Mouse (Mus musculus) CD8-positive naive resting alpha-beta T cell, adult 2 months (primary cell): Measurements from ENCODE around the gene Slc9a3r1.

Source experiments
- DNase-seq, 2 experiments: peaks; one replicate each; pipeline ENCODE4 v3.0.0; 2022; ENCODE audit warnings: low read depth in 2 of 2, low spot score in 2 of 2

Gene Slc9a3r1

DNA sequence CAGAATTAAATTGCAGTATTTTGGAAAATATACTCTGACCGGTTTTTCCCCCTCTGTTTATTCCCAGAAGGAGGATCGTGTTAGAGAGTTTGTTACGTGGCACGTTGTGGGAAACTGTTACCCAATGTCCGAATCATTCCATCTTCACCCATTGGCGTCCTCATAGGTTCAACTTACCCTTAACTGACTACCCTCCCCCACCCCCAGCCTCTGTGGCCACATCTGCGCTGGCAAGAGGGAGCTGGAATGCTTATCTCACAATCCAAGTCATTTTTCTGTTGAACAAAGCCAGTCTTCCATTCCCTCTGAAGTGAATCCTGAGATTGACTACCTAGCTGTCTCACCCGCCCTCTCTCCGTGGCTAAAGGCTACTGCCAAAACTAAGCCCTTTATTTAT, 938 bp upstream of the Slc9a3r1 start:
- no peak for DNase-seq

DNA sequence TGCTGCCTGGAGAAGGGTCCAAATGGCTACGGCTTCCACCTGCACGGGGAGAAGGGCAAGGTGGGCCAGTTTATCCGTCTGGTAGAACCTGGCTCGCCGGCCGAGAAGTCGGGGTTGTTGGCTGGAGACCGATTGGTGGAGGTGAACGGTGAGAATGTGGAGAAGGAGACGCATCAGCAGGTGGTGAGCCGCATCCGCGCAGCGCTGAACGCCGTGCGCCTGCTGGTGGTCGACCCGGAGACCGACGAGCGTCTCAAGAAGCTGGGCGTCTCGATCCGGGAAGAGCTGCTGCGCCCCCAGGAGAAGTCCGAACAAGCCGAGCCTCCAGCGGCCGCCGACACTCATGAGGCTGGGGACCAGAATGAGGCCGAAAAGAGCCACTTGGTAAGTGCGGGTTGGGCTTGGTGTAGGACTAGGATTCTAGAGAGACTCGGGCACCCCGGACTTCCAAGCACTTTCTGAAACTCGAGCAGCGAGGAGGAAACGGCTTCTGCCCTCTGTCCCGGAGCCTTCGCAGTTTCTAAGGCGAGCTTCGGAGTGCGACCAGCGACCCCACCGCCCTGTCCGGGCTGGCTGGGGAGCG, 518 bp downstream of the Slc9a3r1 start:
- DNase-seq: peak; percentile 64 to 71

DNA sequence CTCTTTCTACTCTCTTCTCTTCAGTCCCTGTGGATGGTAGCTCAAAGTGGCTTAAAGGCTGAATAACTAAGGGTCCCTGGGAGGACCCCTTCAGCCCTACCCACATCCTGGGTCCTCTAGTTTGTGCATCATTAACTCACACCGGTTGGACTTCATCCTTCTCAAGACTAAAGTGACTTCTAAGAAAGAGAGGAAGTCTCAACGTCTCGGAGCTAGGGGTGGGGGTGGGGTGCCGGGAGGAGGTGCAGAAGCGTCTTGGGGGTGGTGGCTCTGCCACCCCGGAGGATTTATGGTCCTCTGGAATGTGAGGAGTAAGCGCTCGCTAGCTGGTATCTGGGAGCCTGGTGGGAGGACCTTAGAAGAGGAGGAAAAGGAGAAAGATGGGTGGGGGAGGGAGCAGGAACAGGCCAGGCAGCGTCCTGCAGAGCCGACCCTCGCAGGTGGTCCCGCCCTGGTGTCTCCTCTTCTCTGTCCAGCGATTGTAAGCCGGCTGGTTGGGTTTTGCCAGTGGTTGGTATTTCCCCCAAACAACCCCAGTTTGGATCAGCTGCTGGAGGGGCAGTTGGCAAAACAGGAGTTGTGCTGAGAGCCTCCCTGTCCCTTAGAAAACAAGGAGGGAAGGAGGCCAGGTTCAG, 1.3 kb downstream of the Slc9a3r1 start:
- no peak for DNase-seq

DNA sequence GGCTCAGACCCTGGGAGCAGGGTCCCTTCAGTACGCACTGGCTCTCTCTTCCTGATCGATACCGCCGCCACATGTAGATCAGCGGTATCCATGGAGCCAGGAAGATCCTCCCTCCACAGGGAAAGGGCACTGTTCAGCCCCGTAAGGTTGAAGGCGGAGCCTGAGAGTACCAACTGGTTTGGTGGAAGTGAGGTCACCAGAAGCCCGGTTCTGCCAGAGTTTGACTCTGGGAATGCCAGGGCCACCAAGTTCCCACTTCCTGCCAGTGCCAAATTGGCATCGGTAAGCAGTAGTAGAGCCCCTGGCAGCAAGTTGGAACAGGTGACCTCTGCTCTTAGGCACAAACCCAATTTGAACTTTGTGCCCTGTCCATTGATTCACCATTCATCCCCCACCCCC, 1.8 kb downstream of the Slc9a3r1 start:
- DNase-seq: no peak

DNA sequence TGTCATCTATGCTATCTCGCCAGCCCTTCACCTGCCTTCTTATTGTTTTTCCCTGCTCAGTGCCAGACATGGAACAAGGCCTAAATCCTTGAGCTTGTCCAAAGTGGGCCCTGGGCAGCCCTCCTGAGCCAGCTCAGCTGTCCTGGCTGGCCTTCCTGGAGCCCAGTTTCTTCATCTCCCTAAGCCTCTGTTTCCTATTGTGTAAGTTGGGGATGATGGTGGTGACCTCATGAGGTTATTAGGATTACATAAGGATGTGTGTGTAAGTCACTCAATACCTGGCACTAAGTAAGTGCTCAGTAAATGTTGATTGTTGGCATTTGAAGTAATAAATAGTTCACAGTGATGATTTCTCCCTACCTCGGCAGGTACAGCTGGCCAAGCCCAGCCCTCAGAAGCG, 3.6 kb downstream of the Slc9a3r1 start:
- no peak for DNase-seq

DNA sequence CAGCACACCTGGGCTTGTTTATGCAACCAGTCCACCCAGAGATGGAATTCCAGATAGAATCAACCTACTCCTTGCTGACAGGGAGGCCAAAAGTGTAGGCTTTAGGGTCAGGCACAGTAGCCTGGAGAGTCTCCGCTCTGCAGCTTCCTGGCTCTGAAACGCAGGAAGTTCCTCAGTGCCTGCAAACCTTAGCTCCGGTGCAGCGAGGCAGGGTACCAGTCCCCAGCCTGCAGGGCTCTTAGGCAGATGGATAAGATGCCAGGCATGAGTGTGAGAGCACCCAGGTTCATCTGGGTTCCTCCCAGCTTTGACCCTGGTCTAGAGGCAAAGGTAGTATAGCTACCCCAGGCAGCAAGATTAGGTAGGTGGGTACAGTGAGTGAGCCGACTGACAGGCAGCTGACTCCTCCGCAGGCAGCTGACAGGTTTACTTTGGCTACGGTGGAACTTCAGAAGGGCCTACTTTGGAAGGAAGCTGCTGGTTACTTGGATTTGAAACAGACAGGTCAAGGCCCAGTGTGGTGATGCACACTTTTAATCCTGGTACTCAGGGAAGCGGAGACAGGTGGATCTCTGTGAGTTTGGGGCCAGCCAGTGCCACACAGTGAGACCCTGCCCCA, 4.6 kb downstream of the Slc9a3r1 start:
- DNase-seq: no peak

DNA sequence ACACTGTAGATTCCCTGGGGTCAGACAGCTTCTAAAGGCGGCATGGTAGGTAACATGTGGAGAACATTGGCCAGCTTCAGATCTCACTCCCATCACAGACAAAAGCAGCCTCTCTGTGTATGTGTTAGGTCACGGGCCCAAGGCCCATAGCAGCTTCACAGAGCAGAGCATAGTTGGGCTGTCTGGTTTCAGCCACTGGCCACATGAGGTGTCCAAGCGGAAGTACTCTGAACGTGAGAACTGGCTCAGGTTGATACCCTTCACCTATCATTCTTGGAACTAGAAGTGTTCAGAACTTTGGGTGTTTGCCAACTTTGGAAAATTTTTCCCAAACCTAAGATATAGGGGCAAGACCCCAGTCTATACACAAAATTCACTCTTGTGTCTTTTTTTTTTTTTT, 6.3 kb downstream of the Slc9a3r1 start:
- no peak for DNase-seq

DNA sequence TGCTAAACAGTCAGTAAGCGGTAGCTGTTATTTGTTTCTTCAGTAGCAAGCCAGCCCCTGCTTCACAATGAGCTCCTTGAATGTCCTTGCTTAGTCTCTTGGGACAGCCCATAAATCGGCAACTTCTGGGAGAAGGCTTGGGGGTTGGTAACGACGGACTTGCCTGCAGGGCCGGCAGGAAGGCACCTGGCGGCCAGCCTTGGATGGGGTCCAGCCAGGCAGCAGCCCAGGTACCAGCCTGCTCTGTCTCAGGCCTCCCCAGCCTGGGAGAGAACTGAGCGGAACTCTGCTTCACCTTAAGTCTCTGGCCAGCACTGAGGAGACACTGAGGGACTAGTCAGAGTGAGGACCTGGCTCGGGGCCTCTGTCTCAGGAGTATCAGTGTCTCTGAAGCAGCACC, 8.0 kb downstream of the Slc9a3r1 start:
- DNase-seq: no peak

DNA sequence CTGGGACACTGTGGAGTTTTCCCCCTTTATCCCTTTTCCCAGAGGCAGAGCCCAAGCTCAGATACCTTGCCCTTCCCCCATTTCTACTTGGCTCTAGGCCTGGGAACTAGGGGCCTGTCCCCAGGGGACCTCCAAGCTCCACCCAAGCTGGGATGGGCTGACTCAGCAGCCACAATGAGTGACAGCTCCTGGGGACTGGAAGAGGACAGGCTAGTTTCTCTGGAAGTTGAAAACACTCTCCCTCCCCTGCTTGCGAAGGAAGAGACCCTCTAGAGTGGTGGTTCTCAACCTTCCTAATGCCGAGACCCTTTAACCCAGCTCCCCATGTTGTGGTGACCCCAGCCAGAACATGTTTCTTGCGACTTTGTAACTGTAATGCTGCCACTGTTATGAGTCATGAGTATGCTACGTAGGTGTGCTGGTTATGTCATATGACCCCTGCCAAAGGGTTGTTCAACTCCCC, 9.7 kb downstream of the Slc9a3r1 start:
- DNase-seq: no peak

DNA sequence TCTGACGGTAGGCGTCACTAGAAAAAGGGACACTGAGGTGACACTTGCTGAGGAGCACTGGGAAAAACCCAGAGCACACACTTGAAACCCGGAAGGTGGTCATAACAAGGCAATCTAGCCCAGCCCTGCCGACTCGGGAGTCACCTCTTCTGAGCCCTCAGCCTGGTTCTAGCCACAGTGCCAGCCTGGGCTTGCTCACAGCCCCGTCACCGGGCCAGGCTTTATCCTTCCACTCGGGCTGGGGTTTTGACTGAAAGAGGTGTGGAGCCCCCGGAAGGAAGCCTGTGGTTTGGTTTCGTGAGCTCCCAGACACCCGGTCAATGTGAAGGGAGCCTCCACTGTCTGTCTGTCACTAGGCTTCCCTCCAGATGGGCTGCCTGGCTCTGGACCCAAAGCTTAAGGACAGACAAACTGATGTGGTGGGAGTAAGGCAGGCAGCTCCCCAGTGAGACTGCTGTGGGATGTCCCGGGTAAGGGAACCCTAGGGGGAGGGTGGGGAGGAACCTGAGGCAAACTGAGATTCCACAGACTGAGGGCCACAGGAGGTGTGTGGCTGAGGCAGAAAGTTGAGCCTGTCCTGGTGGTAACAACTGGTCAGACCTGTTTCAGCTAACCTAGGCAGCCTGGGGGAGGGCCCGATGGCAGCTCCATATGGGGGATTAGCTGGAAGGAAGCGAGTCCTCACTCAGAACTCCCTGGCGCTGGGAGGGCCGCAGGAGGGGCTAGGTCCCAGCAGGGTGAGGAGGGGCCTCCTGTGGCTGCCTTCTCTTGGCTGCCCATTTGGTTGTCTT, 10.6 kb downstream of the Slc9a3r1 start:
- DNase-seq: peak; percentile 60 to 62

DNA sequence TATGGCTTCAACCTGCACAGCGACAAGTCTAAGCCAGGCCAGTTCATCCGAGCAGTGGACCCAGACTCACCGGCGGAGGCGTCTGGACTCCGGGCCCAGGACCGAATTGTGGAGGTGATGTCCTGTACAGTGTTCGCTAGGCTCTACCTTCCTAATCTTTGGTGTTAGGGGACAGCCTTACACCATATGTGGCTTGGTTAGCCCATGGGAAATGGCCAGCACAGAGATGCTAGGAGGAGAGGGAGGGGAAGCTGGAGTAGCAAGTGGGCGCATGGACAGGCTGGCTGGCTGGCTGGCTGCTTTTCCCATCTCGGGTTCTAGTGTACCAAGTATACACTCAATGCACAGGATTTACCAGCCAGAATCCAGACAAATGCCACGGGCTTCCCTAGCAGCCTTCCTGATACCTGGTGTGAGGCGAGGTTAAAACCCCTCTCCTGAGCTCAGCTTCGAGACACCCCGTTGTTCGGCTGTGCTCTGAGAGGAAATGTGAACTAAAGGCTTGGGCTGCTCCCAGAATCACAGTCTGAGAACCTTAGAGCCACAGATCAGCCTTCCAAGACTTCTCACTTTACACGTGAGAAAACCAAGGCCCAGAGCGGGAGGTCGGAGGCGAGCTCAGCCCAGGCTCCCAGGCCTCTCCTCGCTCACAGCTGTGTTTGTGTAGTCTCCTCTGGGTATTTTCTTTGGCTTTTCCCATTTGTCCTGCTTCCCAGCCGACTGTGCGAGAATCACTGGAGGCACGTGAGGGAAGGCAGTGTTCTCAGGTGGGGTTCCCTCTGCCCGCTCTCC, 13.5 kb downstream of the Slc9a3r1 start:
- DNase-seq: no peak

DNA sequence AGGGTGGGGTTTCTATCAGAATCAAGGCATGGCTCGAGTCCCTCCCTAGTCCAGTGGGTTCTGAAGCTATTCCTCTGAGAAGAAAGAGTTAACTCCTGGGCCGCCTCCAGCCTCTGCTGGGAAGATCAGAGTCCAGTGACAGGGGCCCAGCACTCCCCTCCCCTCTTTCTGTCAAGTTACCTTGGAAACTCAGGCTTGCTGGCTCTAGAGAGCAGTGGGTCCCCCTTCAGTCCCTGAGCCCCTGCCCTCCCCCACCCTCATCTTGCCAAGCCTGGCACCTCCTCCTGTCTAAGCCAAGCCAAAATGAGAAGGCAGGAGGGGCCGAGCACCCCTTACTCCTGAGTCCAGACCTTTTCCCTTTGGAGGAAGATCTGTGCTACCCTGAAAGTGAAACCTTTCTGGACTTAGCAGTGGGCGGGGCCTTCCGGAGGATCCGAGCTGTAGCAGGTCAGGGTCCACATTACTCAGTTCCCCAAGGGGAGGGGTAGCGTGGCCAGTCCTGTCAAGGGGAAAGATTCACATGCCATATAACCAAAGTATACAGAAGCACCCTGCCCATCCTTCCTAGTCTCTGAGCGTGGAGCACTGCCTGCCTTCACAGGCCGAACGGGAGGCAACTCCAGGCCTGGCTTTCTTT, 14.5 kb downstream of the Slc9a3r1 start:
- DNase-seq: no peak

DNA sequence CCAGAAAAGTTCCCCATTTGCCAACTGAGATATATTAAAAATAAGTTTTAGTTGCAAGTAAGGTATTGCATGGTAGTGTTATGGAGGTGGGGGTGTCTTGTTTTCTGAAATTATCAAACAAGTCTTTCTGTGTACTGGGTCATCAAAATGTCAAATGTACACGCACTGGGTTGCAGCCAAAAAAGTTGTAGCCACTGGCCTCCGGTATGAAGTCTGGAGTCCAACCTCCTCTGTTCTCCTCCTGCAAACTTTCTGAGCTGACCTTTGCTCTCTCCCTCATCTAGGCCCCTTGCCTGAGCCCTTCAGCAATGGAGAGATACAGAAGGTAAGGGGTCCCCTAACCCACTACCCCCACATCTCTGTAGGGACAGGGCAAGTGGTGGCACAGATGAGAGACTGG, 15.6 kb downstream of the Slc9a3r1 start:
- no peak for DNase-seq

DNA sequence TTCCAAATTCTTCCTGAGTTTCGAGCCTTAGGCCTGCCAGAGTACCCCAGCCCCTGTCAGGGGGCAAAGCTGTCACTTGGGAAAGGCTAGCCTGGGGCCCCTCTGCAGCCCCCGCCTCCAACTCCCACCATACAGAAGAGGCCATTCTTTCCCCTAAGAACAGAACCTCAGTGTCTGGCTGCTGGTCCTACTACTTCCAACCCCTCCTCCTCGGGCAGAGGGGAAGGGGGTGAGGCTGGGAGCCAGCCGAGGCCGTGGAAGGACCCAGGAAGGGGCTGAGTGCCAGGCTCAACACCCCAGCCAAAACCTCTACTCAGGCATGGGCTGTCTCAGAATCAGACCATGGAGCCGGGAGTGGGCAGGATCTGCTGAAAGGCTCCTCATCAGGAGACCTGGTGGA, 16.1 kb downstream of the Slc9a3r1 start:
- DNase-seq: no peak

DNA sequence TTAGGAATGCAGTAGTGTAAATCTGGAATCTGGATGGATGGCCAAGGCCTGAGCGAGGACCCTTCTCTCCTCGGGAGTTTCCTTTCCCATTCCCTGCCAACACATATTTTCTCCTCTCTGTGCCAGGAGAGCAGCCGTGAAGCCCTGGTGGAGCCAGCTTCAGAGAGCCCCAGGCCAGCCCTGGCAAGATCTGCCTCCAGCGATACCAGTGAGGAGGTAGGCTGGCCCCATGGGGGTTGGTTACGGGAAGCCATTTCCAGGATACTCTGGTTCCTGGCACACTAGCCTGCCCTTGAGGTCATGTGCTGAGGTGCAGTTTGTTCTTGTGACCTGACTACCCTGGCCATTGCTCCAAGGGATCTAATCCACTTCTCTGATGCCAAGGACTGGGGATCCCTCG, 16.7 kb downstream of the Slc9a3r1 start:
- DNase-seq: no peak

DNA sequence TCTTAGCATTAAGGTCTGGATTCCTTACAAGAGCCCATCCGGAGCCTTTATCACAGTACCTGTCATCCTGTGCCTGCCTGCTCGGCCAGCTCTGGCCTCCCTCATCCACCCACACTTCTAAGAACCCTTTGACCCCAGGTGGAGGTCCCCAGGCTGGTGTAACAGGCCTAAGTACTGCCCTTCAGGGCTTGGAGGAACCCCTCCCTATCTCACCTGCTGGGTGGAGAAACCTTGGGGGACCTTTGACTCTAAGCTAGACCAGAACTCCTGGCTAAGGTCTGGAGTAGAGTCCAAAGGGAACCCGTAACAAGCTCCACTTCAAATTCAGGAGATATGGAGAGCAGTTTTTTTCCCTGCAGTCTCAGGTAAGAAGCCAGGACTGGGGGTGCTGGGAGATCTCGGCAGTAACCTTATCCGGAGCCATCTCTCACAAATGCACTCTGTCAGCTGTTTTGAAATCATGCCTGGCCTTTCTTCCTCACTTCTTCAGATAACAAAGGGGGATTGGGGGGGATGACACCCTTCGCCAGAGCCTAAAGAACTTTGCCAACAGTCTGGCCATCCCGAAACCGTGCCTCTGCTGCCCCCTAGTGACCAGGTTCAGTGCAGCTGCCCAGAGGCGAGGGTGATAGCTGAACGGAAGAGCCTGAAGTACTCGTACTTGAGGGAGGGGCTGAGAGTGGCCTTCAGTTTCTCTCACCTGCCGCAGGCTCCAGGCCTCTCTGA, 18.9 kb downstream of the Slc9a3r1 start:
- DNase-seq: peak; percentile 89 to 95

DNA sequence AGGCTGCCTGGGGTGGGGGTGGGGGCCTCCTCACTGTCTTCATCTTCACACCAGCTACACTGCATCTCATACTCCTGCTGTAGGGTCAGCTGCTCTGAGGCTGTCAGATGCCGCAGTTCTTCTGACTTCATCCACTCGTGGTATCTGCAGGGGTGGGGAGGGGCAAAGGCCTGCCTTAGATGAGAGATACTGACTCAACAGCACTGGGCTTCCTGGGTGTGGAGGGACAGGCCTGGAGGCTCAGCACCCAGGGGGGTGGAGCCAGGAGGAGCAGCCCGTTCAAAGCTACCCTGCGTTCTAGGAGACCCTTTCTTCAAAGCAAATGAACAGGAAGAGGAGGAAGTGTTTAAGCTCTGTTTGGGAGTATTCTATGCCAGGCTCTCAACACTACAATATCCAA, 21.8 kb downstream of the Slc9a3r1 start:
- no peak for DNase-seq

DNA sequence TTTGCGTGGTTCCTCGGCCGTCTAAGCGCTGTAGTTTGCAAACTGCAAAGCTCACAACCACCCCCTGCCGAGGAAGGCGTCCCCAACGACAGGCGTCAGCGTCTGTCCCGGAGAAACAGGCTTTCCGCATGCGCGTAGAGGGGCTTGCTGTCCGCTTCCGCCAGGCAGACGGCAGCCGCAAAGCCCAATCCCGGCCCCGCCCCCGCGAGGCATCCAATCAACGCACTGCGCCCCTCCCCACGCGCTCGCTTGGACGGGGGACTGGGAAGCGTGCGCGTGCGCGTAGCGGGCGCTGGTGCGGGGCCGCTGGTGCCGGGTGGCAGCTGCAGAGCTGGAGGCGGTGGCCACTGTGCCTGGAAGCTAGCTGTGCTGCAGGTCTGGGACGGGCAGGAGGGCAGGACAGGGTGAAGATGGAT, 24.1 kb downstream of the Slc9a3r1 start, which contains the start of gene Tmem104:
TSS of gene Tmem104 (plus strand) at position 264 of the 416 bp plus-strand sequence.
- peak; percentile 98 for DNase-seq

DNA sequence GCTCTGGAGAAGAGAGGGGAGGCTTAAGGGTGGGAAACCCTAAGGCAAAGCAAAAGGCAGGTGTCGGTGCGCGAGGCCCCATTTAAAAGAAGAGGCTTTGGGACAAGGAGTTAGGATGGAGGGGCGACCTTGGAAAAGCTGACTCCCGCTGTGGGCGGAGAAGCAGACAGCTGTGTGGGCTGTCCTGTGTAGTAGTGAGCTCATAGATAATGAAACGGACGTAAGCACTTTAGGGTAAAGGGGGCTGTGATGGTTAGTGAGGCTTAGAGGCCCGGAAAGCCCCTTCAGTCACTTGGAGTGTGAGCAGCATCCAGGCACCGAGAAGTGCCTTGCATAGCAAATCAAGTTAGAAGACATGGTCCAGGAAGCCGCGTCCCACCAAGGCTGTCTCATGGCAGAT, 24.6 kb downstream of the Slc9a3r1 start, which contains the start of gene Nat9:
TSS of gene Nat9 (minus strand) at position 167 of the 400 bp plus-strand sequence.
- DNase-seq: peak; percentile 39 to 43
